Mouse (Mus musculus): ENCODE results near the gene Rapgef4.

The Rapgef4 gene

GRCm38 (mm10) chr2:71980771-71981342 lies at the start of gene Rapgef4:
Gene Rapgef4 (plus strand): TSS chr2:71981240.
- no peak for DNase-seq

- DNase-seq: no peak
Measured at GRCm38 (mm10) chr2:71934046-71934445, 47.0 kb upstream of the Rapgef4 start.

GRCm38 (mm10) chr2:71936711-71937110 lies 44.3 kb upstream of the Rapgef4 start:
- no peak for DNase-seq

- DNase-seq: no peak
Measured at GRCm38 (mm10) chr2:71937649-71938308, 43.3 kb upstream of the Rapgef4 start.

GRCm38 (mm10) chr2:71938716-71939393 lies 42.2 kb upstream of the Rapgef4 start:
- no peak for DNase-seq

- DNase-seq: no peak
Measured at GRCm38 (mm10) chr2:71941005-71941720, 39.9 kb upstream of the Rapgef4 start.

GRCm38 (mm10) chr2:71941721-71942087 lies 39.3 kb upstream of the Rapgef4 start:
- no peak for DNase-seq

- no peak for DNase-seq
Measured at GRCm38 (mm10) chr2:71951212-71951611, 29.8 kb upstream of the Rapgef4 start.

- DNase-seq: peak; percentile 39 to 52
Measured at GRCm38 (mm10) chr2:71955637-71956036, 25.4 kb upstream of the Rapgef4 start.

- peak; percentile 34 to 73 for DNase-seq
Measured at GRCm38 (mm10) chr2:71956463-71956862, 24.6 kb upstream of the Rapgef4 start.

- no peak for DNase-seq
Measured at GRCm38 (mm10) chr2:71957951-71958350, 23.1 kb upstream of the Rapgef4 start.

- DNase-seq: peak; percentile 33 to 50
Measured at GRCm38 (mm10) chr2:71958393-71958792, 22.6 kb upstream of the Rapgef4 start.

- DNase-seq: no peak
Measured at GRCm38 (mm10) chr2:71964216-71964615, 16.8 kb upstream of the Rapgef4 start.

GRCm38 (mm10) chr2:71965476-71965875 lies 15.6 kb upstream of the Rapgef4 start:
- peak in 1 of 2 experiments; percentile 28 for DNase-seq

GRCm38 (mm10) chr2:71966737-71967136 lies 14.3 kb upstream of the Rapgef4 start:
- no peak for DNase-seq

- no peak for DNase-seq
Measured at GRCm38 (mm10) chr2:71967855-71968254, 13.2 kb upstream of the Rapgef4 start.

- no peak for DNase-seq
Measured at GRCm38 (mm10) chr2:71973646-71974045, 7.4 kb upstream of the Rapgef4 start.

GRCm38 (mm10) chr2:71974143-71974846 lies 6.7 kb upstream of the Rapgef4 start:
- no peak for DNase-seq

GRCm38 (mm10) chr2:71979981-71980380 lies 1.1 kb upstream of the Rapgef4 start:
- DNase-seq: no peak

- no peak for DNase-seq
Measured at GRCm38 (mm10) chr2:71981343-71981851, 357 bp downstream of the Rapgef4 start.

- no peak for DNase-seq
Measured at GRCm38 (mm10) chr2:71981896-71982295, 856 bp downstream of the Rapgef4 start.

GRCm38 (mm10) chr2:71982868-71983597 lies 2.0 kb downstream of the Rapgef4 start:
- peak; percentile 23 to 54 for DNase-seq

Measured in lung, adult 18-20 months (tissue).